Mouse (Mus musculus): Measurements from ENCODE around the gene Tns1.
A peak's percentile ranks its signal among the peaks of the same experiment; 100 is the strongest.

DNA sequence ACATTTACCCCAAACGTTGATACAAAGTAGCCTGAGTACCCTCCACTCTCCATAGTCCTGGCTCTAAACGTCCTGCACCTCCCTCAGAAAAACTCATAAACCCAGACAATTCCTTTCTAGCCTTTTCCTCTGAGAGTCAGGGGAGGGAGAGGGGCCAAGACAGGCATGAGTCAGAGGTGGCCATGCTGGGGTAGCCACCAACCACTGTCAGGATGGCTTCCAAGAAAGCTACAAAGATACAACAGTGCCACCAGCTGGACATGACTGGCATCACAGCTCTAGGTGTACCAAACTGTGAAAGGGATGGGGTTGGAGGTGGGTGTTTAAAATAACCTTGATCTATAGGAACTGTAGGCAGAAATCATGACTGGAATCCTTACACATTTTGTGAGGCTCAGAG lies 128.0 kb downstream of the Tns1 start:
- TF ChIP-seq CTCF (IDR thresholded peaks at IDR 0.05; ENCODE audit: control insufficient read depth, insufficient read depth, insufficient read length): peak; percentile 73
- no peak for TF ChIP-seq CEBPB (IDR thresholded peaks at IDR 0.05; ENCODE audit: low read depth)
- no peak for TF ChIP-seq MYOG (IDR thresholded peaks at IDR 0.05; ENCODE audit: control insufficient read depth, extremely low read depth, insufficient read length)
- TF ChIP-seq MAX (IDR thresholded peaks at IDR 0.05): no peak

Measured in C2C12 (cell line).